Mouse (Mus musculus): Measurements from ENCODE around the gene Slc35g1.

Slc35g1 gene

DNA sequence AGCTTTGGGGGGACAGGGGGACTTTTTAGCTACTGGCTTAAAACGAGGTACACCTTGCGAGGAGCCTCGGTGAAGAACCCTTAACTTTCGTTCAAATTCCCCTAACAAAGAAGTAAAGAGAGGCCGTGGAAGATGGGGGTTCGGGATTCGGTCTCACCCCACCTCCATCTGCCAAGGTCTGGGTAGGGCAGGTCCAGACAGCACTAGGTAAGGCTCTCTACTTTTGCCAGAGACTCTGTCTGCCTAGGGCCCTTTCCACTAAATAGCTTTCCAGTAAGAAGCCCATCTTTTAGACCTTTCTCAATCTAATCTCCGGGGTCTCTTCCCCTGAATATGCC is 822 bp downstream of the Slc35g1 start:
- DNase-seq (ENCODE audit: low read depth), result peak; percentile 24

DNA sequence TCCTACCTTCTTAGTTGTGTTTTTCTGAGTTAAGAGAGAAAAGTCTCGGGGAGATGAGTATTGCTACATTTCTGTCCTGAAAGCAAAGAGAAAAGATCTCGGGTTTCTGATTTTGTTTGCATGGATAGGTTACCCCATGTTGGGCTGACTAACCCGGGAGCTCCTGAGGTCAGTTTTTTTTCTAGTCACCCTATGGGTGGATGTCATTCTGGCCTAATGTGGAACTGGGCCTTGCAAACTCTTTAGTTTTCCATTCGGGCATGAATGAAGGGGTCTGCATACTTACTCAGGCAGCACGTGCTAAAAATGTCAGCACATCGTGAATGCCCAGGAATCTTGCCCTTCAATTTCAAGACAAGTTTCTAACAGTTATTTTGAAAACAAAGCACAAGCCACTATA is 1.2 kb downstream of the Slc35g1 start:
- DNase-seq (ENCODE audit: low read depth), result no peak

DNA sequence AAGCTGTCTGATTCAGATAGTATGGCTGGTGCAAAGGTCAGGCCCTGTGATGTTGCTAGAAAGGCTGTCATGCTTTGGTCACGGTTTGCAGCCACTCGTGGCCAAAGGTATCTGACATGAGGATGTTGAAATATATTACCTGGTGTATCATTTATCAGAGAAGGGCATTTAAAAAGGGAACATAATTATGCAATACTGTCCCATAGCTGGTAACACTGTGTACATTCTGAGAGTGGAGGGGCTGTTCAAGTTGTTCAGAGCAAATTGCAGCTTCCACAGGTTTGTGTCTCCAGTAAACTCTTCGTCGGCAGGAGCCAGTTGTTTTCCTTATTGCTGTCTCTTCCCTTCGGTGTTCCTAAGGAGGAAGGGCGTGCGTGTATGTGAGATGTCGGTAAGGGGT is 3.2 kb downstream of the Slc35g1 start:
- no peak for DNase-seq (ENCODE audit: low read depth)

DNA sequence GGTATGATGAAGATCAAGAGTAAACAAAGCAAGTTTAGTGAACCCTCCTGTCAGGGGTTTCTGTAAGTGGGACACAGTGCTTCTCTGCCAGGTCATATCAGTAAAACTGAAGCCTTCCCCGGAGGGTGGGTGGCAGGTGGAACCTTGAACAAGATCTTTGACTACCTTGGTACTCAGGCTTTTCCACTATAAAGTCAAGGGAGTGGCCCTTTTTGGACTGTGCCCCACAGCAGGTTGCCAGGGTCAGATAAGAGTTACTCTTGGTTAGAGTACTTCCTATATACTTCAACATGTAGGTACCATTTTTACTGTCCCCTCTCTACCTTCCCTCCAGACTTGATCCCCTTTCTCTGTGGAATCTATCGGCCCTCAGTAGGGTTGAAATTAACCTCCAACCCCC is 5.1 kb downstream of the Slc35g1 start:
- no peak for DNase-seq (ENCODE audit: low read depth)

DNA sequence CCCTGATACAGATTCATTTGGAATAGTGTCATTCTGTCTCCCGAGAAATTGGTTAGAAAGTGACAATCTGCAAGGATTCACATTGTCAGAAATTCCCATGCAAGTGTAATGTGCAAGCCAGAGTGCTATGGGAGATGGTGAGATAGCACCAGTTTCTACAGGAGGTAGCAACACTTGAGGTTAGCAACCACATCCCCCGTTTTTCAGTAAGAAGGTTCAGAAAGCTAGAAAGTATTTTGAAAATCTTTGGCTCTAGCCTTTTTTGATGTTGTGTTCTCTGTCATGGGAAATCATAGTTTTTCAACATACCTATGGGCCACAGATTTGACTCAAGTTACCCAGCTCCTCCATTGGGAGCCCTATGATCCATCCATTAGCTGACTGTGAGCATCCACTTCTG is 5.6 kb downstream of the Slc35g1 start:
- peak; percentile 51 for DNase-seq (ENCODE audit: low read depth)

DNA sequence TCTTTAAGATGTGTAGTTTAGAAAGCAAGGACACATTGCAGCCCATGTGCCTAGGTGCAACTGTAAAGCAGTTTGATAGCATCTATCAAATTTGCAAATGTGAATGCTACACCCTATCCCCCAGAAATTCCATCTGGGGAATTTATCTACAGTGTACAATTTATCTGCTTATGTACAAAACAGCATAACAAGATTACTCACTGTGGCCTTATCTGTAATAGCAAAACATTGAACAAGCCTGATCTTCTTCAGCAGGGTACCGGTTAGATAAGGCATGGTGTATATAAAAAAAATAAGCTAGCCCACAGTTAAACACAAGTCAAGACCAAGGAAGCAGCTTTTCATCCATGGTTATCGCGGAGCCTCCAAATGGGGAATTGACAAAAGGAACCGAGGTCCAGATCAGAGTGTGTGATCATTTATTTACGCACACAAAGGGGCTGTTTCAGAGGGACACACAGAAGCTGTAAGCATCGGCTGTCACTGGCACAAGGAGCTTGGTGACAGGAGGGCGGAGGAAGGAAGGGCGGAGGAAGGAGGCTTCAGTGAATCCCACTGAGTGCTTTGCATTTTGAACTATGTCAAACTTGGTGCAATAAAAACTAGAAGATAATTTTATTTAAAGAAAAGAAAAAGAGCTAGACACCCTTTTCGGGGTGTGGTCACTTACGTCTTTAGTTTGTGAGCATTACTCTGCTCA is 14.7 kb downstream of the Slc35g1 start:
- DNase-seq (ENCODE audit: low read depth), result no peak

DNA sequence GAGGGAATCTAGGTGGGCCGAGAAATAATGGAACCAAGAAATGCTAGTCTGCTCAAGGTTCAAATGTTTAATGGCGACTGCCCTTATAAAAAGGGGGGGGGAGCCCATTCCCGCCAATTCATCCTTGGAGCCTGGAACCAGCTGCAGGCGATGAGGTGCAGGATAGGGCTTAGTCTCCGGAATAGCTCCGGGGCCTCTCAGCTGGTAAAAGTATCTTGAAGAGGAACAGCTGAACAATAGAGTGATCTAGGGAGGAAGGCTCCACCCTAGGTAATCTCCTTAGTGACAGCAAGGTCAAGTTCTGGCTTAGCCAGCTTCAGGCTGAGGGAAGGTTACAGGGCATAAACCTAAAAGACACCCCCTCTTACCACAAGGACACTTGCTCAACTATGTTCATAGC is 18.1 kb downstream of the Slc35g1 start:
- DNase-seq (ENCODE audit: low read depth), result no peak

DNA sequence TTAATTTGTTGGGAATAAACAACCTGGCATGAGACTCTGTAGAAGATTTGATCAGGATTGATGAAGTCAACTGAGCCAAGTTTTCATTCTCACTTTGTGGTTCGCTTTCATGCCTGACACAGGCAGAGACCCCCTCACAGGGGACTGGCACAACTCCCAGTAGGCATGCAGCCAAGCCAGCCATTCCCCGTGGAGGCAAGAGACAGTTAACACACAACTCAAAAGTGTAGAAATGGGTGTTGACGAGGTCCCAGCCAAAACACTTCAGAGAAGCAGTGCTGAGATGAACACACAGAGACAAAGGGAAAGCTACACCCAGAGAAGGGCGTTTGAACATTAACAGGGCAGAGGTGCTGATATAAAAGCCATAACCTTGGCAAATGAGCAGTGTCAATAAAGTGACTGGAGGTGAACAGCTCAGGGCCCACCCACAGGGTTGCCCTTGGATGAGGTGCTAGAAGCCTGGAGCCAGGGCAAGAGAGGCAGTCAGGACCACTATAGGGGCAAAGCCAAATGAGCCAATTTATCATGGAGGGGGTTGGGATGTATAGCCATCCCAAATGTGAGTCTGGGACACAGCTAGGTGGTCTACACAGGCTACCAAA is 23.1 kb downstream of the Slc35g1 start:
- no peak for DNase-seq (ENCODE audit: low read depth)

DNA sequence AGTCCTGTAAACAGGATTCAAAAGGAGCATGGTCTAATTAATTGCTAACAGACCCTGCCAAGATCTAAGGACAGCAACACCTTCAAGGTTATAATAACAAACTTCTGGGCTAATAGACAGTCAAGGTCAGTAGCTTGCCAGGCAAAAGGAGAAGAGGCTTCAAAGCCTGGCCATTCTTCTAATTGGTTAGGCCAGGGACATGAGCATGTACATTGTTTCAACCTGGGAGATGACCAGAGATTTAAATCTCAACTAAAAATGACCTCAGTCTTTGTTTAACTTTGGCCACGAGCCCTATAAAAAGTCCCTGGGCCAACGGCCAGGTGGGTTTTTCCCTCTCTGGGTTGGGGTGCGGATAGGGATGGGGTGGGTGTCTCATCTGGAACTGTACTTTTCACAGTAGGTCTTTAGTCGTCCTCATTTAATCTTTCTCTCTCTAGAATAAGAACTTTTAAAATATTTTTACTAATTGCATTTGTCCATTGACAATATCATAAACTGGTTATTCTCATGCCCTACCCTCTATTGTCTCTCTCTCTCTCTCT is 25.0 kb downstream of the Slc35g1 start:
- no peak for DNase-seq (ENCODE audit: low read depth)

DNA sequence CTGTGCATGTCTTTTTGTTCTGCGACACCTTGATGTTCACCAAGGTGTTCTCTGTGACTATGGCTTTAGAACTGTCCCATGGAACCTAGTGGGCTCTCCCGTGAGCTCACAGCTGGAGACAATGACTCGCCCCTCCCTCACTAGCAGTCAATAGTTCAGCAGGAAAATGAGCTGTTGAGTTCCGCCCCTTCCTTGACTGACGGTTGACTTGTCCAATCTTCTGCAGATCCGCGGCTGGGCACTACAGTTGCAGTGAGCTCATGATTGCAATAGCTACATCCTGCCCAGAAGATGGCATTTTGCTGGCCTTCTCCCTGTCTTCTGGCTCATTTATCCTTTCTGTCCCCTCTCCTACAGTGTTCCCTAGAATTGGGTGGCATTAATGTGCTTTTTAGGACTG is 25.7 kb downstream of the Slc35g1 start:
- peak; percentile 11 for DNase-seq (ENCODE audit: low read depth)

DNA sequence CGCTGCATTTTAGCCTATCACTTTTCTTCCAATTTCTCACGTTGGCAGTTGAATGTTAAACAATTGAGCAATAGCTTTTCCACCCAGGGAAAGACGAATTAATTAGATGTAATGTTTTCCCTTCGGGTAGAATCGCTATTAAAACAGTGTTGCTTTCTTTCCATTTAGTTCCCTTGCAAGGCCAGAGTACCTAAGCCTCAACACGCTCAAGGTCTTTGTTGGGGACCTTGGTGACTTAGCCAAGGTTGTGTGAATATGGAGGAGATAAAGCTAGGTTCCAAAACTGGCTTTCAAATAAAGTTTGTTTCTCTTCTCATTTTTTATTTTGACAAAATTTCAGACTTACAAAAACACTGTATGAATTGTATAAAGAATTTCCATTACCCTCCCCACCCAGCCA is 27.1 kb downstream of the Slc35g1 start:
- no peak for DNase-seq (ENCODE audit: low read depth)

DNA sequence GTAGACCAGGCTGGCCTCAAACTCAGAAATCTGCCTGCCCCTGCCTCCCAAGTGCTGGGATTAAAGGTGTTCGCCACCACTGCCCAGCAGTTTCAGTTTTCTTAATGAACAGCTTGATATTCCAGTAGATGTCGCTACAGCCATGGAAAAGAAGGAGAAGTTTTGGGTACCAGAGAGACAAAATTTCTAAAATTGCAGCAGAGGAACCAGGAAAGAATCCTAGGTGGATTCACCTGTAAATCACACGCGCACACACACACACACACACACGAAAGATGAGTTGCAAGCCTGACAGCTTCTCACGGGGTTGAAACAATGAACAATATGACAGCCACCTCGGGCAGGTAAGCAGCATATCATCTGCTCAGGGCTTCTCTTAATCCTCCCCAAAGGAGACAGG is 28.1 kb downstream of the Slc35g1 start:
- peak; percentile 8 for DNase-seq (ENCODE audit: low read depth)

DNA sequence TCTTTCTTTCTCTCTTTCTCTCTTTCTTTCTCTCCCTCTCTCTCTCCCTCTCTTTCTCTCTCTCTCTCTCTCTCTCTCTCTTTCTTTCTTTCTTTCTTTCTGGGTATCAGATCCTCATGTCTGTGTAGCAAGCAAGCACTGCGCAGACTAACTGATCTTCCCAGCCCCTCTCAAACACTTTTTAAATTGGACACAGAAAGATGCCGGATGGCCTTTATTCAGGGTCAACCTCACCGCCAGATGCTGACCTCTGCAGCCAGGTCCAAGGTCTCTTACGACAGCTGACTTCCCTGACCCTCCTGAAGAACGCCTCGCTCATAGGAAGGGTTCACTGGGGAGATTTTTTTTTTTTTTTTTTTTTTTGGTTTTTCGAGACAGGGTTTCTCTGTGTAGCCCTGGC is 28.8 kb downstream of the Slc35g1 start:
- DNase-seq (ENCODE audit: low read depth), result no peak

DNA sequence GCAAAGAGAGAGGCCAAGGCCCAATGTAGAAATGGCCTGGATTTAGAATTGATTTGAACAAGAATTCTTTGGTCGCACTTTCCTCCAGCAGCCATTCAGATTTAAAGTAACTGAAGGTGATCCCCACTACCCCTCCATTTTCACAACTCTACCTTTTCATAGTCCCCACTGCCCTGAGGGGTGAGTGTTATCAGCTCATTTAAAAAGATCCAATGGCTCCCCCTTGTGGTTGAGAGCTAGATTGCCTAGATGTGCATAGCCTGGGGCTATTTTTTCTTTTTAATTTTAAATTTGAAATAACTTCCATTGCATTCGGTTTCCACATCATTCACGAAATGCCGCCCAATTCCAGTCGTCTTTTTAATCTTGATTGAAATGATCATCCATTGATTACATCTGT is 33.5 kb downstream of the Slc35g1 start:
- peak; percentile 69 for DNase-seq (ENCODE audit: low read depth)

DNA sequence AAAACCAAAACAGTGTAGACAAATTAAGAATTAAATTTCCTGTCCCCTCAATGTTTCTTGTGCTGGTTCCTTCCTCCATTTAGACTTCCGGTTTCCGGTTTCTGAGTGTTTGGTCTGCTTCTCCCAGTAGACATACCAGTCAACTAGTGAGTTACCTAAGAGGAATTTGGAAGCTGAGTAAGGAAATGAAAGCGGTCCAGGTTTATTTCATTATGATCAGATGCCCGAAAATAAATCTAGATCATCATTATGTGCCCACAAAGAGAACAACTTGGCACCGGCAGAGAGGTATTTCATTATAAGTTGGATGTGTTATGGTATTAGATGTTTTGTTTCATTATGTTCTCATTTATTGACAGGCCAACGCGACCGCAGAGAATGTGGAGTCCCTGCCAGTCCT is 34.7 kb downstream of the Slc35g1 start:
- no peak for DNase-seq (ENCODE audit: low read depth)

DNA sequence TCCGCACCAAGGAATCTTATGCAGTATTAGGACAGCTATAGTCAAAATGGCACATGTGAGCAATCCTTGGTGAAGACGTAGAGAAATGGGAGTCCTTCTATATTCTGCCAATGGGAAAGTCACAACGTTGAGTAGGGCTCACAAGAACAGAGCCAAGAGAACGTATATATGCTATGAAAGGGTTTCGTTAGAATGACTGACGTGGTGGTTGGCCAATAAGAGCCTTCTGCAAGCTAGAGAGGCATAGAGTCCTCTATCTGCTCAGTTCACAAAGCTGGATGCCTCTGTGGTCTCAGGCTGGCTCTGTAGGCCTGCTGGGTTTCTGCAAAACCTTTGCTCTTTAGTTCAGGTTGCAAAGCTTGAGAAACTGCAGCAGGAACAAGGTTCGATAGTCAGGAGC is 35.5 kb downstream of the Slc35g1 start:
- no peak for DNase-seq (ENCODE audit: low read depth)

DNA sequence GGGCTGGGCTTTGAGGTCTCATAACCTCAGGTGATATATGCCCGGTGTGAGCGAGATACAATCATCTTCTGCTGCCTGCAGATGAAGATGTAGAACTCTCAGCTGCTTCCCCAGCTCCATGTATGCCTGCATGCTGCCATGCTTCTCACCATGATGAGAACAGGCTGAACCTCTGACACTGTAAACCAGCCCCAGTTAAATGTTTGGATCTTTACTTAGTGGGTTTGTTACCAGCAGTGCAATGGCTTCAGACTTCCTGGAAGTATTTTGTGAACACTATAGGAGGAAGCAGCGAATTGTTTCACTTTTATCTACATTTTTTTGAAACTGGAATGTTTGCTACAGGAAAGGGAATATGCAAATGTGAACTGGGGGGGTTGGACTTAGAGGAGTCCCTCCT is 36.2 kb downstream of the Slc35g1 start:
- no peak for DNase-seq (ENCODE audit: low read depth)

DNA sequence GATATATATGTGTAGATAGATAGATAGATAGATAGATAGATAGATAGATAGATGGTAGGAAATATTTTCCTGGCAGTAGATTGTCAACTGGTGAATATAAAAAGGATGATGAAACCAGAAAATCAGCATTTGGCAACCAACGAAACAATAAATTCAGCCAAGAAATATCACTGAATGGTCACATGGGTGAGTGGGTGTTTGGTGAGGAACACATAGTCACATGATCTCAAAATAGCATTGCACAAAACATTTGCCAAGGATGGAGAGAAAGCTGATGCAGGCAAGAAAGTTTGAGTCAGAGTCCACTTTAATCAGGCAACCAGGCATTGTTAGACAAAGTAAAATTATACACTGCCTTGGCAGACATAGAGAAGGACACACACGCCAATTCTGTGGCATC is 37.6 kb downstream of the Slc35g1 start:
- DNase-seq (ENCODE audit: low read depth), result no peak

DNA sequence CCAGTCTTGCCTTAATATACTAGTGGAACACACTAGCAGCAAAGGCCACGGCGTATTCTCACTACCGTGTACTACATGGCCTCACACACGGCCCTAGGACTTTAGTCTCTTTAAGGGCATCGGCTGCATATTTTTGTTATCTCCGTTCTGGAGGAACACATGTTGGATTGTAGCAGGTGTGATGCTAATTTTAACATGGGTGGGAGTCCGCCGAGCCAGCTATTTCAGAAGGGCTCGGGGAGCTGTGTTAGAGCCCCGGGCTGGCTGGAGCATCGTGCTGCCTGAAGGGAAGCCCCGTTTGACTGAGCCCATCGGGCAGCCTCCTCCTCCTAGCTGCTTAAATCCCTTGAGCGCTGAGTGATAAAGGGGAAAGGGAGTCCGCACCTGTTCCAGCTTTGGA is 39.4 kb downstream of the Slc35g1 start:
- no peak for DNase-seq (ENCODE audit: low read depth)

DNA sequence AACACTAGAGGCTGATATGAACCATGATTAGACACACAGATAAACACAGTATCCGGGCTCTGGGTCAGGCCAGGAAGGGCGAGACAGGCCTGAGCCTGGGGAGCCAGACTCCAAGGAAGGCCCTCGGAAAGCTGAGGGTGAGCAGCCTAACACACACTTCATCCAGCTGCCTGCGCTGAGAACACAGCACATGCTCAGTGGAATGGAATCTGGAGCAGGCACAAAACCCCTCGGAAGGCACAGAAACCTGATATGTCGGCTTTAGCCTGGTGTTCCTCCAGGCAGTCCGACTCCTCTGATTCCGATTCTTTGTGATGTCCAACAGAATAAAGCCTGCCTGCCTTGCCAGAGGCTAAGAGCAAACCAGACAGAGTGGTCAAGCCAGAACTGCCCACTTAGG is 46.1 kb downstream of the Slc35g1 start:
- no peak for DNase-seq (ENCODE audit: low read depth)

DNA sequence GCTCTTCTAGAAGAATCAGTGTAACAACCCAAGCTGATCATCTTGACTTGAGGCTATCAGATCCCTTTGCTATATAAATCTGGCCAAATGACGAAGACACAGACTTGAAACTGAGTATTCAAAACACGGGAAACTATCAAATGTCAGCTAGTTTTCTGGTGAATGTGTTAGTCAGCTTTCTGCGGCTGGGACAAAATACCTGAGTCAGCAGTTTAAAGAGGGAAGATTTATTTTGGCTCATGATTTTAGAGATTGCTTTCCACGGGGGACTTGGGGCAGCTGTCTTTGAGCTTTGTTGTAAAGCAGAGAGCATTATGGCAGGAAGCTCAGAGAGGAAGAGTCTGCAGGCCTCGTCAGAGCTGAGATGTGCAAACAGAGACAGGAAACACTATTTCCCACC is 50.0 kb downstream of the Slc35g1 start:
- no peak for DNase-seq (ENCODE audit: low read depth)
